ENCODE assay signal across 9 mouse cellular contexts in the genomic region with DNA sequence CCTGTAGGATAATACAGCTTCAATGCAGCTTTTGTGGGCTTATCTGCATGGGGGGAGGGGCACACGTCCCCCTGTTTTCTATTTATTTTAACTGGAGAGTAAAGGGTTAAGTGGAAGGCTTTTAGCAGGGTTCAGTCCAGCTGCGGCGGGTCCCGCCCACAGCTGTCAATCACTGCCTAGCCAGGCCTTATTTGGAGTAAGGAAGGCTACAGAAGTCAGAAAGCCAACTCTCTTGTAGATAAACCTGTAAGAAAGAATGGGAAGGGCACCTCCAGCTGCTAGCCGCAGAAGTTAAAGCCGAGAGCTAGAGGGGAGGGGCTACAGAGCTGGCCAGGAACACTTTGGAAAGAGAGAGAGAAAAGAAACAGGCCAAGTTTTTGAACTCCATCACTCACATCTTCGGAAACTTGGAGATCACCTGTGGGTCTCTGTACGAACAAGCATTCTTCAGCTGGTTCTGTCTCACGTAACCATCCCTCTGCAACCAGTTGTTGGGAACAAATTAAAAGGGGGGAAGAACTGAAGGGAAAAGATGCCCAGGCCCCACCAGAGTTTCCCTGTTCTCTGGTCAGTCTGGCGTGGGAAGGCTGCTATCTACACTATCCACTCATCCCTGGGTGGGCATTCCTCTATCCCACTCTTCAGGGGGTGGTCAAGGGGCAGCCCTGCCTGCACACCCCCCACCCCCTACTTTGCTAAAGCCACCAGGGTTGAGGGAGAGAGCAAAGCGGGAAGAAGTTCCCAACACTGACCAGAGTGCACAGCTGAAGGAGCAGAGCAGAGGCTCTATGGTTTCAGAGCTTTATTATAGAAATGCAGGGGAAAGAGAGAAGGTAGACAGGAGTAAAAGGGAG.
A peak's percentile ranks its signal among the peaks of the same experiment; 100 is the strongest.
DNase-seq lines count a peak whose midpoint lies in the region; ATAC-seq lines count a peak whose summit lies in the region.
"Had no signal": no experiment of that assay in that cellular context is flagged by ENCODE, and none has a peak within 500 bp of the region (broad histone marks: within the 10 kb centered on the region; RNA-seq: fewer than 3 reads in every experiment).

No protein-coding gene starts in this region.

- ATAC-seq in hindbrain, embryonic 13.5 days (ENCODE audit: low FRiP score): peak; percentile 46; the same call in 1 of the 2 replicates
- peak; percentile 82 for ATAC-seq in midbrain, embryonic 12.5 days (ENCODE audit: low FRiP score, low read depth)

- DNase-seq in heart, embryonic 10.5 days (ENCODE audit: low spot score): peak; percentile 91
- DNase-seq in heart, adult 9 months (ENCODE audit: low spot score in 2 of 2): no peak
- peak; percentile 82 for DNase-seq in embryo, embryonic 11 days
- no peak for DNase-seq in thymus, postnatal 4 days
- no peak for DNase-seq in spleen, postnatal 14 days (ENCODE audit: low spot score in 2 of 2)
- DNase-seq in cerebellum, postnatal 14 days: no peak
- DNase-seq: adrenal gland, adult 2 months had no signal

- no peak overlapping the region for H3K9ac ChIP-seq in hindbrain, embryonic 13.5 days
- no peak overlapping the region for H3K9ac ChIP-seq in midbrain, embryonic 12.5 days (replicated peaks)

- no peaks in the 10 kb centered on the region for H3K27me3 ChIP-seq in heart, embryonic 10.5 days (ENCODE audit: insufficient read depth, poor library complexity, severe bottlenecking)
- H3K27me3 ChIP-seq in hindbrain, embryonic 13.5 days: no peaks in the 10 kb centered on the region
- H3K27me3 ChIP-seq in midbrain, embryonic 12.5 days: no peaks in the 10 kb centered on the region

- peak overlapping the region; percentile 18; the same call in 1 of the 2 replicates for H3K4me2 ChIP-seq in hindbrain, embryonic 13.5 days
- H3K4me2 ChIP-seq in midbrain, embryonic 12.5 days (replicated peaks): peak overlapping the region; percentile 19; the same call in 1 of the 2 replicates

- peak overlapping the region; percentile 86 for H3K27ac ChIP-seq in heart, embryonic 10.5 days
- no peak overlapping the region for H3K27ac ChIP-seq in hindbrain, embryonic 13.5 days
- no peak overlapping the region for H3K27ac ChIP-seq in midbrain, embryonic 12.5 days (replicated peaks)

- 5% methylated on average over 11 of the region's 11 CpGs for WGBS in heart, embryonic 10.5 days
- WGBS in hindbrain, embryonic 13.5 days: 5% methylated on average over 11 of the region's 11 CpGs
- 7% methylated on average over 11 of the region's 11 CpGs for WGBS in midbrain, embryonic 12.5 days

- no peaks in the 10 kb centered on the region for H3K36me3 ChIP-seq in heart, embryonic 10.5 days
- no peaks in the 10 kb centered on the region for H3K36me3 ChIP-seq in hindbrain, embryonic 13.5 days
- no peaks in the 10 kb centered on the region for H3K36me3 ChIP-seq in midbrain, embryonic 12.5 days

- H3K9me3 ChIP-seq in heart, embryonic 10.5 days: no peaks in the 10 kb centered on the region
- no peaks in the 10 kb centered on the region for H3K9me3 ChIP-seq in hindbrain, embryonic 13.5 days
- no peaks in the 10 kb centered on the region for H3K9me3 ChIP-seq in midbrain, embryonic 12.5 days

- peak overlapping the region; percentile 32 for H3K4me3 ChIP-seq in heart, embryonic 10.5 days
- H3K4me3 ChIP-seq in hindbrain, embryonic 13.5 days: no peak overlapping the region
- no peak overlapping the region for H3K4me3 ChIP-seq in midbrain, embryonic 12.5 days

- peaks cover 29% of the 10 kb centered on the region for H3K4me1 ChIP-seq in heart, embryonic 10.5 days
- H3K4me1 ChIP-seq in hindbrain, embryonic 13.5 days (replicated peaks): peaks cover 20% of the 10 kb centered on the region
- 0 out of 2 replicates have a peak, but pooled peaks cover 8% of the 10 kb centered on the region for H3K4me1 ChIP-seq in midbrain, embryonic 12.5 days

Comparison
In these comparisons a context has a peak if more than half of its experiments do, and no peak if none do; other contexts are left out.
1. DNase-seq: peak in heart, embryonic 10.5 days (single experiment) and embryo, embryonic 11 days (single experiment); none in heart, adult 9 months (0 of 2), thymus, postnatal 4 days (single experiment), spleen, postnatal 14 days (0 of 2) and cerebellum, postnatal 14 days (0 of 2).